Mouse (Mus musculus): ENCODE data around the gene Angptl3.

The Angptl3 gene

DNA sequence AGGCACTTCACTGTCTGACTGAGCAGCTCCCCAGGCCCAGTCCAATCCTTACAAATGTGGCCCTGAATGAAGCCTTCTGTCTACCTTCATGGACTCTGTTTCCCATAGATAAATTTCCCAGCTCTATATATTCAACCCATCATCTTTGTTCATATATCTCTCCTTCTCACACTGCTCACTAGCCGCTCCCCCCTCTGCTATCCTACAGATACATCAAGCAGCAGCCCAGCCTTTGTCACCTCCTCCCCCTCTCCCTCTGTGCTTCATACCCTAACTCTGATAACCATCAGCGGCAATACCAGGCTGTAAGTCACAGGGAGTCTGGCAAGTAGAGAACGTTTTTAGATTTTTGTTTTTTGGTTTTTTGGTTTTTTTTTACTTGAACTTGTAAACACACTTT lies 14.1 kb downstream of the Angptl3 start:
- Histone ChIP-seq H3K27me3 (ENCODE audit: insufficient read depth, low read length) (no peaks in the 10 kb centered on the region), H3K9me3 (ENCODE audit: low read length) (no peaks in the 10 kb centered on the region), H3K4me1 (replicated peaks; ENCODE audit: low read depth, low read length) (no peaks in the 10 kb centered on the region), H3K4me3 (replicated peaks; ENCODE audit: low read length) (no peak overlapping the region), H3K36me3 (ENCODE audit: insufficient read depth, low read length) (no peaks in the 10 kb centered on the region)
- TF ChIP-seq POU5F1 (IDR thresholded peaks at IDR 0.05; ENCODE audit: borderline replicate concordance, low read length), result no peak
- TF ChIP-seq NANOG (IDR thresholded peaks at IDR 0.05; ENCODE audit: borderline replicate concordance, low read length), result no peak
- TF ChIP-seq CTCF (conservative IDR thresholded peaks at IDR 0.05; ENCODE audit: low read length), result no peak

DNA sequence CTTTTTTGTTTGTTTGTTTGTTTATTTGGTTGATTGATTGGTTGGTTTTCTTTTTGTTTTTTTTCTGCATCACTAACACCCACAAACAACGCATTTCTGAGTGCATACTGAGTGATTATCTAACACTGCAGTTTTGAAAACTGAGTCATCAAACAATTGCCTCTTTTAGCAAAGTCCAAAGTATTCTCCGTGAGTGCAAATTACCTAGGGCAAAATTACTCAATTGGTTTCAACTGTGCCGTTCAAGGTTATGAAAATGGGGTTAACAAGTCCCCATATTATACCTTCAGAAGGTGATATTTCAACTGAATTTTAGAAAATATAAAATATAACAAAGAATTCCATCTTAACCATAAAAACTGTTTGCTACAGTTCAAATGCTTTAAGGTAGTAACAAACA lies 15.7 kb downstream of the Angptl3 start:
- no peaks in the 10 kb centered on the region for H3K36me3 ChIP-seq (ENCODE audit: insufficient read depth, low read length)
- no peak overlapping the region for H3K4me3 ChIP-seq (replicated peaks; ENCODE audit: low read length)
- no peak for TF ChIP-seq CTCF (conservative IDR thresholded peaks at IDR 0.05; ENCODE audit: low read length)
- TF ChIP-seq NANOG (IDR thresholded peaks at IDR 0.05; ENCODE audit: borderline replicate concordance, low read length), result no peak
- no peak for TF ChIP-seq POU5F1 (IDR thresholded peaks at IDR 0.05; ENCODE audit: borderline replicate concordance, low read length)
- H3K27me3 ChIP-seq (ENCODE audit: insufficient read depth, low read length), result no peaks in the 10 kb centered on the region
- H3K9me3 ChIP-seq (ENCODE audit: low read length), result no peaks in the 10 kb centered on the region
- H3K4me1 ChIP-seq (replicated peaks; ENCODE audit: low read depth, low read length), result no peaks in the 10 kb centered on the region

DNA sequence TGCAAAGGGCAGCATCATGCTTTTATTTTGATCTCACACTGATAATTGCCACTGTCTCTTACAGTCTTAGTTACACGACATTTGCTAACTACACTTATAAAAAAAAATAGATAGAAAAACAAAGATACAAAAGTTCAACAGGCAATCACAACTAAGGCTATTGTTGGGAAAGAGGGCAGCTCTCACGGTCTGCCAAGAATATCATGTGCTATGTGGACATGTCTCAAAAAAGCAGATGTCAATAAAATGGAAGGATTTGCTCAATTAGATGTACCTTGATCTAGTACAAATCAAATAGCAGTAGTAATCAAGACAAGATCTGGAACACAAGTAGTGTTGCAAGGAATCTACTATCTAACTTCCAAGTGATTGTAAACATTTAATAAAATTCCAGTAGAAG lies 17.8 kb downstream of the Angptl3 start:
- Histone ChIP-seq H3K27me3 (ENCODE audit: insufficient read depth, low read length) (no peaks in the 10 kb centered on the region), H3K9me3 (ENCODE audit: low read length) (no peaks in the 10 kb centered on the region), H3K4me1 (replicated peaks; ENCODE audit: low read depth, low read length) (no peaks in the 10 kb centered on the region), H3K4me3 (replicated peaks; ENCODE audit: low read length) (no peak overlapping the region), H3K36me3 (ENCODE audit: insufficient read depth, low read length) (no peaks in the 10 kb centered on the region)
- TF ChIP-seq NANOG (IDR thresholded peaks at IDR 0.05; ENCODE audit: borderline replicate concordance, low read length) (no peak), POU5F1 (IDR thresholded peaks at IDR 0.05; ENCODE audit: borderline replicate concordance, low read length) (no peak), CTCF (conservative IDR thresholded peaks at IDR 0.05; ENCODE audit: low read length) (no peak)

DNA sequence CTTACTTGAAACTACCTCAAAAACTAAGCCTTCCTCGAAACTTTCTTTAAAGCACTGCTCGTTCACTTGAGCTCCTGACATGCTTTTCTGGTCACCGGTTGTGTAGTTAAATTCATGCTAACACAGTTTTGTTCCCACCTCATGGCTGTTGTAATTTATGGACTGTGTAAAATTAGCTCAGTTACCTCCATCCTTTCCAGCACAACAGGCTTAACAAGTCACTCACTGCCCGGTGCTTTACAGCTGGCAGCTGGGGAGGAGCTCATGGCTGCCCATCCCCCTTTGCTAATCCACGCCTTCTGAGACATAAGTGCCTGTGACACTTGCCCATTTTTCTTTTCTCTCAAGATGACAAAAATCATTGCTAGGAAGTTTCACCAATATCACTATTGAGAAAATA lies 33.8 kb downstream of the Angptl3 start:
- Histone ChIP-seq H3K4me1 (replicated peaks; ENCODE audit: low read depth, low read length) (peaks cover under 1% of the 10 kb centered on the region; the same call in 1 of the 2 replicates), H3K36me3 (ENCODE audit: insufficient read depth, low read length) (no peaks in the 10 kb centered on the region)
- no peak for TF ChIP-seq POU5F1 (IDR thresholded peaks at IDR 0.05; ENCODE audit: borderline replicate concordance, low read length)
- TF ChIP-seq NANOG (IDR thresholded peaks at IDR 0.05; ENCODE audit: borderline replicate concordance, low read length), result no peak
- no peak for TF ChIP-seq CTCF (conservative IDR thresholded peaks at IDR 0.05; ENCODE audit: low read length)

DNA sequence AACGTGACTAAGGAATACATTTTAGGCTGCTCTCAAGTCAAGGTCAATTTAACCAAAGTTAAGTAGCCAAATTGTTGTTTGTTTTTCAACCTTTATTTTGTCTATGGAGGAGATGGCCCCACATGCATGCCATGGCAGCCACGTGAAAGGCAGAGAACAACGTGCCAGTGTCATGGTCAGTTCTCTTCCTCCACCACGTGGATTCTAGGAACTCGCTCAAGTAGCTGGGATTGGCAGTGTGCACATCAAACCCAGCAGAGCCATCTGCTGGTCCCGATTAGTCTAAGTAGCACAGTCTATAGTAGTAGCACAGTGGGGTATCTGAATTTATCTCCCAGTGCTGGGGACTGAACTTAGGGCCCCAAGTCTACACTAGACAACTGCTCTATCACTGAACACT lies 38.1 kb downstream of the Angptl3 start:
- Histone ChIP-seq H3K27me3 (ENCODE audit: insufficient read depth, low read length) (no peaks in the 10 kb centered on the region), H3K9me3 (ENCODE audit: low read length) (no peaks in the 10 kb centered on the region), H3K4me1 (replicated peaks; ENCODE audit: low read depth, low read length) (no peaks in the 10 kb centered on the region), H3K4me3 (replicated peaks; ENCODE audit: low read length) (no peak overlapping the region), H3K36me3 (ENCODE audit: insufficient read depth, low read length) (no peaks in the 10 kb centered on the region)
- TF ChIP-seq CTCF (conservative IDR thresholded peaks at IDR 0.05; ENCODE audit: low read length), result no peak
- no peak for TF ChIP-seq NANOG (IDR thresholded peaks at IDR 0.05; ENCODE audit: borderline replicate concordance, low read length)
- no peak for TF ChIP-seq POU5F1 (IDR thresholded peaks at IDR 0.05; ENCODE audit: borderline replicate concordance, low read length)

More for the DNA sequence above, 33.8 kb downstream of the Angptl3 start:
- H3K9me3 ChIP-seq (ENCODE audit: low read length), result no peaks in the 10 kb centered on the region
- no peak overlapping the region for H3K4me3 ChIP-seq (replicated peaks; ENCODE audit: low read length)
- H3K27me3 ChIP-seq (ENCODE audit: insufficient read depth, low read length), result no peaks in the 10 kb centered on the region

DNA sequence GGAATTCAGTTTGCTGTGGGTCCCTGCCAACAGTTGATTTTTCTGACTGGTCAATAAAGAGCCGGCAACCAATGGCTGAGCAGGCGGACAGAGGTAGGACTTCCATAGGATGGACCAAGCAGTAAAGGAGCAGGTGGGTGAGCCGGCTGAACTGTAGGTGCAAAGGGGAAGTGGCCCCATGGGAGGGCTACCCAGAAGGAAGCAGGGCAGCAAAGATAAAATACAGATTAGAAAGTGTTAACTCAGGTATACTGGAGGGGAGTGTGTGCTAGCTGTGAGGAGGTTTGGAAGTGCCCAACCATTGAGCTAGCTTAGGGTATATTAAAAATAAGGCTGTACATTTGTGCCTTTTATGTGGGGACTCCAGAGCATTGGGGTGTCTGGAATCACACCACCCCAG lies 47.3 kb downstream of the Angptl3 start:
- no peaks in the 10 kb centered on the region for H3K9me3 ChIP-seq (ENCODE audit: low read length)
- H3K36me3 ChIP-seq (ENCODE audit: insufficient read depth, low read length), result peaks cover 6% of the 10 kb centered on the region
- no peak overlapping the region for H3K4me3 ChIP-seq (replicated peaks; ENCODE audit: low read length)
- no peak for TF ChIP-seq POU5F1 (IDR thresholded peaks at IDR 0.05; ENCODE audit: borderline replicate concordance, low read length)
- TF ChIP-seq CTCF (conservative IDR thresholded peaks at IDR 0.05; ENCODE audit: low read length), result no peak
- no peak for TF ChIP-seq NANOG (IDR thresholded peaks at IDR 0.05; ENCODE audit: borderline replicate concordance, low read length)
- H3K27me3 ChIP-seq (ENCODE audit: insufficient read depth, low read length), result no peaks in the 10 kb centered on the region
- no peaks in the 10 kb centered on the region for H3K4me1 ChIP-seq (replicated peaks; ENCODE audit: low read depth, low read length)

DNA sequence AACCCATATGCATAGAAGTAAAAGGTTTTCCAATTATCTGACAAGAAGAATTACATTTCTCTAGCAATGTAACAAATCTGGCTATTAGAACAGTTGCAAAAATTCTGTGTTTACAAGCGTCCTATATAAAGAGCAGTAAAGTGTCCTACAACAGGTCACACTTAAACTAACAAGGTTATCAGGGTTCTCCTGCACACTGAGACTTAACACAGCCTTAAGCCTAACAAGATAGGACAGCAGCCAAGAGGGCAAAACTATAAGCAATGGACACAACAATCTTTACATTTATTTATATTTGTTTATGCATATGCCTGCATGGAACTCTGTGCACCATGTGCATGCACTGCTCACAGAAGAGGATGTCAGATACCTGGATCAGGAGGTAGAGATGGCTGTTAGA lies 50.4 kb downstream of the Angptl3 start:
- TF ChIP-seq POU5F1 (IDR thresholded peaks at IDR 0.05; ENCODE audit: borderline replicate concordance, low read length) (no peak), CTCF (conservative IDR thresholded peaks at IDR 0.05; ENCODE audit: low read length) (no peak), NANOG (IDR thresholded peaks at IDR 0.05; ENCODE audit: borderline replicate concordance, low read length) (no peak)
- Histone ChIP-seq H3K27me3 (ENCODE audit: insufficient read depth, low read length) (no peaks in the 10 kb centered on the region), H3K9me3 (ENCODE audit: low read length) (no peaks in the 10 kb centered on the region), H3K36me3 (ENCODE audit: insufficient read depth, low read length) (peaks cover 6% of the 10 kb centered on the region), H3K4me3 (replicated peaks; ENCODE audit: low read length) (no peak overlapping the region), H3K4me1 (replicated peaks; ENCODE audit: low read depth, low read length) (no peaks in the 10 kb centered on the region)

DNA sequence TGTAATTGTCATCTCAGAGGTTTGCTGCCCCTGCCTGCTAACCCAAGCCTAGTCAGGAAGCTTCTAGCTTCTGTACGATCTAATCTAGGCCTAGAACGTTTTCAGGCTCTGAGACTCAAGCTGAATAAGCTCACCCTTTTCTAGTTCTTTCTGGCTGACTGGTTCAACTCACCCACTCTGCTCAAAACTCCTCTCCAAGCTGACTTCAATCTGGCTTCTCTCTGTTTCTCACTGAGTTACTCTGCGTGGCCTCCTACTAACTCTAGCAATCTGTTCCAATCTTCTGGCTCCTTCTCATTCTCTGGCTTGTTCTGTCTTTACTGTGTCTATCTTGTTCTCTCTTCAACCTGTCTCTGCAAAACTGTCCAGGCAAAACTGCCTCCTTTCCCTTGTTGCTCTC lies 53.1 kb downstream of the Angptl3 start:
- no peak for TF ChIP-seq NANOG (IDR thresholded peaks at IDR 0.05; ENCODE audit: borderline replicate concordance, low read length)
- no peak for TF ChIP-seq POU5F1 (IDR thresholded peaks at IDR 0.05; ENCODE audit: borderline replicate concordance, low read length)
- Histone ChIP-seq H3K36me3 (ENCODE audit: insufficient read depth, low read length) (peaks cover 3% of the 10 kb centered on the region), H3K4me1 (replicated peaks; ENCODE audit: low read depth, low read length) (no peaks in the 10 kb centered on the region), H3K4me3 (replicated peaks; ENCODE audit: low read length) (no peak overlapping the region), H3K9me3 (ENCODE audit: low read length) (no peaks in the 10 kb centered on the region), H3K27me3 (ENCODE audit: insufficient read depth, low read length) (no peaks in the 10 kb centered on the region)

DNA sequence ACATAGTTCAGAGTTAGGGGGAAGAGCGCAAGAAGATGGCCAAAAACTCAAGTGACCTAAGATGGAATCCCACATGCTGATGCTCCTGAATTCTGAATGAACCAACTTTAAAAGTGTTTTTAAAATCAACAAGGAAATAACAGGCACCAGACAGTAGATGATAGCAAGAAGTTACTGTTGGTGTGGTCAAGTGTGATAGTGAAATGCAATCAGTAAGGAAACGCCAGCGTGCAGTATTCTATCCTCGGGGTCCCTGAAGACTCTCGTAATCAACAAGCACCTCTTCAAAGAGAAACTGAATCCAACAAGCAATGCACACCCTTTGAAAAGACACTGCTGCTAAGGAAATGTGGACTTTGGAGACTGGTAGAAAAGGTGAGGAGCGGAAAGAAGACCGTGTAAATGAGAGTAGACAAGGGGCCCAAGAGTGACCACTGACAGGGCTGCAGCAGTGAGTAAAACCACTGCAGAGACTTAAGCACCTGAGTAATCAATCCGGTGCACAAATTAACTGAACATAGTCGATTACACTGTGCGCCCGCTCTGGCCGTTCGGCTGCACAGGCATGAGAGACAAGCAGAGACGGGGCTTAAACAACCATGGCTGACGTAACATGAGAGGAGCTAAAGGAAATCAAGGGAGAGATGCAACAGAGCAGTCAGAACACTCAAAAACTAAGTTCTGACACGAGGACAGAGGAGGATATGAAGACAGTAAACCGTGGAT lies 57.2 kb downstream of the Angptl3 start:
- Histone ChIP-seq H3K4me1 (replicated peaks; ENCODE audit: low read depth, low read length) (peaks cover 16% of the 10 kb centered on the region), H3K9me3 (ENCODE audit: low read length) (no peaks in the 10 kb centered on the region), H3K27me3 (ENCODE audit: insufficient read depth, low read length) (no peaks in the 10 kb centered on the region), H3K36me3 (ENCODE audit: insufficient read depth, low read length) (0 out of 2 replicates have a peak, but pooled peaks cover 2% of the 10 kb centered on the region), H3K4me3 (replicated peaks; ENCODE audit: low read length) (no peak overlapping the region)
- TF ChIP-seq NANOG (IDR thresholded peaks at IDR 0.05; ENCODE audit: borderline replicate concordance, low read length) (no peak), CTCF (conservative IDR thresholded peaks at IDR 0.05; ENCODE audit: low read length) (no peak), POU5F1 (IDR thresholded peaks at IDR 0.05; ENCODE audit: borderline replicate concordance, low read length) (no peak)
